Mouse (Mus musculus) embryo, embryonic 11 days (tissue): Measurements from ENCODE around the gene Sgk1.

Source experiments
- DNase-seq: peaks from one replicate; pipeline ENCODE4 v3.0.0-alpha.2; 2015

Sgk1 gene

GRCm38 (mm10) chr10:22007160-22007801, 125.3 kb downstream of the Sgk1 start:
- no peak for DNase-seq

GRCm38 (mm10) chr10:22007802-22008172, 125.8 kb downstream of the Sgk1 start:
- DNase-seq: peak; percentile 60

- DNase-seq: peak; percentile 83
Observed at GRCm38 (mm10) chr10:22010088-22010818, 128.3 kb downstream of the Sgk1 start.

GRCm38 (mm10) chr10:22017469-22018159, 135.6 kb downstream of the Sgk1 start:
- DNase-seq: peak; percentile 22

- DNase-seq: no peak
Observed at GRCm38 (mm10) chr10:22018618-22019017, 136.6 kb downstream of the Sgk1 start.

- DNase-seq: peak; percentile 47
Observed at GRCm38 (mm10) chr10:22034303-22034702, 152.3 kb downstream of the Sgk1 start.

GRCm38 (mm10) chr10:22036256-22036655, 154.3 kb downstream of the Sgk1 start:
- DNase-seq: peak; percentile 59
